Mouse (Mus musculus) neural tube, embryonic 13.5 days (tissue): ENCODE results near the gene Slc7a15. TPM values are rescaled to one million over a fixed set of nuclear protein-coding genes. Genes with fewer than 3 reads are reported as not detected.
A peak's percentile ranks its signal among the peaks of the same experiment; 100 is the strongest.

Experiments
- ATAC-seq: fragments of 200-750 bp; cut with Nextera tagmentation; 2 replicates; pipeline ENCODE4 v1.8.0; 2017; ENCODE audit warnings: low read depth, mild to moderate bottlenecking, moderate TSS enrichment, moderate library complexity
- H3K27ac ChIP-seq: fragments of 300-500 bp; sonication (generic); replicated peaks from 2 replicates; pipeline ENCODE4 v1.5.1; 2015; ENCODE audit warnings: moderate library complexity, mild to moderate bottlenecking, inconsistent platforms
- H3K27me3 ChIP-seq: fragments of 300-500 bp; sonication (generic); 2 replicates; pipeline ENCODE4 v1.6.1; 2015; ENCODE audit warnings: mild to moderate bottlenecking, inconsistent platforms
- H3K36me3 ChIP-seq: fragments of 300-500 bp; sonication (generic); 2 replicates; pipeline ENCODE4 v1.6.1; 2015; ENCODE audit warnings: mild to moderate bottlenecking, inconsistent platforms
- H3K4me1 ChIP-seq: fragments of 300-500 bp; sonication (generic); replicated peaks from 2 replicates; pipeline ENCODE4 v1.6.1; 2015; ENCODE audit warnings: inconsistent platforms
- H3K4me2 ChIP-seq: fragments of 300-500 bp; sonication (generic); 2 replicates; pipeline ENCODE4 v1.6.1; 2015; ENCODE audit warnings: inconsistent platforms, mild to moderate bottlenecking, moderate library complexity
- H3K4me3 ChIP-seq: fragments of 300-500 bp; sonication (generic); 2 replicates; pipeline ENCODE4 v1.5.1; 2015; ENCODE audit warnings: mild to moderate bottlenecking, inconsistent platforms
- H3K9ac ChIP-seq: fragments of 300-500 bp; sonication (generic); 2 replicates; pipeline ENCODE4 v1.6.1; 2015; ENCODE audit warnings: moderate library complexity, mild to moderate bottlenecking, inconsistent platforms
- H3K9me3 ChIP-seq: fragments of 300-500 bp; sonication (generic); 2 replicates; pipeline ENCODE4 v1.6.1; 2016; ENCODE audit warnings: inconsistent platforms
- WGBS: fragments of 180-500 bp; shearing (Covaris S2); methylation state at CpG from one replicate; pipeline ENCODE4 v1.1.7; 2015; 5-methylcytosine and 5-hydroxymethylcytosine counted together
- polyA plus RNA-seq: library from polyadenylated mRNA; unstranded; fragments of >200 nt; fragmentation: Nextera tagmentation; extraction: Ambion mirVana; gene quantifications from 2 replicates; pipeline ENCODE4 v1.2.1, GENCODE M21; 2015

Gene Slc7a15
- polyA plus RNA-seq, 1 experiment from 2014 or later: not detected

DNA sequence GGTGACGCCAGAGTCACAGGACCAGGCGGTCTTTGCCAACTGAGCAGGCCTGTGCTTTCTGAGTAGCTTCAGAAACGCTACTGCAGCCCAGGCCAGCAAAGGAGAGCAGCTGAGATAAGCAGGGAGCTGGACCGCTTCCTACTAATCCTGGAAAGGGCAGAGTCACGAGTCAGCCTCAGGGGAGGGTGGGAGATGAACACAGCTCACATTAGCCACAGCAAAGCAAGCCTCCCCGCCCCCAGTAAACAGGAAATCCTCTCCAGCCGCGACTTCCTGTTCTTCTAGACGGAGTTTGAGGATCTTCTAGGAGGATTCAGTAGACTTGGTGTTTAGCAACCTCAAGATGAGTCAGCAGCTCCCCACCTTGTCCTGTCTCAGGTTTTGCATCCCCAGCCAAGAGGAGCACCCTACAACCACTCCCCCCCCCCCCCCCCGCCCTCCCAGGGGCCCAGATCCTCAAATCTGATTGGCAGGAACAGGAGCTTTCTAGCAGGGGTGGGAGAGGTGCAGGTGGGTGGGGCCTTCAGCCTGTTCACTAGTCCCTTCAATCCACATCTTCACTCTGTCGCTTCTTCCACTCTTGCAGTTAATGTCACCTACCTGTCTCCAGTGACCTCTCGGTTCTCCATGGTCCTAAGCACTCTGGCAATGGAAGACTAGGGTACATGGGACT, 77.4 kb downstream of the Slc7a15 start:
- WGBS: 73% methylated on average over 11 of the region's 12 CpGs
- 0 out of 2 replicates have a peak, but pooled peaks have one; percentile 36 for ATAC-seq

DNA sequence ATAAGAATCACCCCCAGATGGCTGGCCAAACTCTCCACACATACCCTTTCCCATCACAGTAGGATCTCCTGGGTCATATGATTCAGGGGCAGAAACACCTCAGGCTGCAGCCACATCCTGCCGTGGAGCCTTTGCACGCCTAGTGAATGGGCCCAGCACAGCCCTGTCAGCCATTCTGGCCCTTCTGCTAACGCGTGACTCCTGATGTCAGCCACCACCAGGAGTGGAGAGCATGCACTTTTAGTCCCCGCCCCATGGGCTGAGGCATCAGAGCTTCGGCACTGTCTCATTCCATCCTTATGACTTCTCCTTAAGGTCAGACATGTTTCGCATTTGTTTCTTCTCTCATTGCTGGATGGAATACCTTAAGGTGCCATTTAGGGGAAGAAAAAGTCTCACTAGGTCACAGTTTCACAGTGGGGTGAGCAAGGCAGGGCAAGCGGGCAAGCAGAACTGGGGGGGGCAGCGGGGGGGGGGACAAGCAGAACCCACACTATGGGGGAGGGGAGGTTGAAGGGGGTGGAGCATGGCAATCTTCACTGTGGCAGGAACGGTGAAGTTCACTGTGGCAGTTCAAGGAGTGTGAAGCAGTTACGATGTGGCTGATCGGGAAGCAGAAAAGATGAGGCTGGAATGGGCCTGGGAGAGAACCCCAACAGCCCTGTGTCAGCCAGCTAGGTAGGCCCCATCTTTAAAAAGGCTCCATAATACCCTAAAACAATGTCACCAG, 79.3 kb downstream of the Slc7a15 start:
- Histone ChIP-seq H3K9me3 (no peaks in the 10 kb centered on the region), H3K4me3 (no peak overlapping the region), H3K36me3 (no peaks in the 10 kb centered on the region), H3K27me3 (no peaks in the 10 kb centered on the region), H3K4me1 (no peaks in the 10 kb centered on the region), H3K27ac (no peak overlapping the region), H3K9ac (no peak overlapping the region), H3K4me2 (no peak overlapping the region)
- WGBS: 68% methylated on average over 12 of the region's 12 CpGs
- ATAC-seq: no peak

More for the DNA sequence above, 77.4 kb downstream of the Slc7a15 start:
- Histone ChIP-seq H3K27me3 (no peaks in the 10 kb centered on the region), H3K4me1 (no peaks in the 10 kb centered on the region), H3K9me3 (no peaks in the 10 kb centered on the region), H3K4me3 (no peak overlapping the region), H3K9ac (no peak overlapping the region), H3K27ac (no peak overlapping the region), H3K4me2 (no peak overlapping the region), H3K36me3 (no peaks in the 10 kb centered on the region)

DNA sequence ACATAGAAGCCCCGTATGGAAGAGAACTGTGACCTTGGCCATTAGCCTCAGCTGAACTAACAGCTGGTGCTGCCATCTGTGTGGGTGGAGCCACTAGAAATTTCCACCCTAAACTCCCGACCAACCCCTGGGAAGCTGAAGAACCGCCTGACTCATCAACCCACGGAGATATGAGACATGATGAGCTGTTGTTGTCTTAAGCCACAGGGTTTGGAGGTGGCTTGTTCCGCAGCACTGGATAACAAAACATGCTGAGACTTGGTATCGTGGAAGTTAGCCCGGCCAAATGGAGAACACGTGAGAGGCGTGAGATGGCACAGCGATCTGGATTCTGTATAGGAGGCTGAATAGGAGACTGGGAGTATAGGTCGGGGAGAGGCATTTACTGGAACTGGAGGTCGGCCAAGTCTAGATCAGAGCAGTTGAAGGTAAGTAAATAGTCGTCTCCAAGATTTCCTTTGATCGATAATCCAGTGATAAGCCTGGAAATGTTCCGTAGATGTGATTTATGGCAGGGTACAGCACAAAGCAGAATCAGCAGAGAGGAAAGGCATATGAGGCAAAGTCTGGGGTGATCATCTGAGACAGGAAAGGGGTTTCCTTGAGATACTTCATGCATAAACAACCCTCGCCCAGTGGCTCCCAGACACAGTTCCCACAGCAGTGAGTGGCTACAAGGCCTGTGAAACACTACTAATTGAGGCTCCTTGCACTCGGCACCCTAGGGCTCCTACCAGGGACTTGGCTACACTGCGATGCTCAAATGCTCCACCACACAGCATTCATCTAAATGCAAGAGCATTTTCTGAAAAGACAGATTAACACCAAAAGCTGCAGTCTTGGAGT, 87.6 kb downstream of the Slc7a15 start:
- Histone ChIP-seq H3K9ac (no peak overlapping the region), H3K9me3 (no peaks in the 10 kb centered on the region), H3K4me2 (no peak overlapping the region), H3K4me3 (no peak overlapping the region), H3K27ac (no peak overlapping the region), H3K36me3 (no peaks in the 10 kb centered on the region), H3K4me1 (no peaks in the 10 kb centered on the region), H3K27me3 (no peaks in the 10 kb centered on the region)
- peak; percentile 36; the same call in 1 of the 2 replicates for ATAC-seq
- WGBS: 71% methylated on average over 18 of the region's 18 CpGs

DNA sequence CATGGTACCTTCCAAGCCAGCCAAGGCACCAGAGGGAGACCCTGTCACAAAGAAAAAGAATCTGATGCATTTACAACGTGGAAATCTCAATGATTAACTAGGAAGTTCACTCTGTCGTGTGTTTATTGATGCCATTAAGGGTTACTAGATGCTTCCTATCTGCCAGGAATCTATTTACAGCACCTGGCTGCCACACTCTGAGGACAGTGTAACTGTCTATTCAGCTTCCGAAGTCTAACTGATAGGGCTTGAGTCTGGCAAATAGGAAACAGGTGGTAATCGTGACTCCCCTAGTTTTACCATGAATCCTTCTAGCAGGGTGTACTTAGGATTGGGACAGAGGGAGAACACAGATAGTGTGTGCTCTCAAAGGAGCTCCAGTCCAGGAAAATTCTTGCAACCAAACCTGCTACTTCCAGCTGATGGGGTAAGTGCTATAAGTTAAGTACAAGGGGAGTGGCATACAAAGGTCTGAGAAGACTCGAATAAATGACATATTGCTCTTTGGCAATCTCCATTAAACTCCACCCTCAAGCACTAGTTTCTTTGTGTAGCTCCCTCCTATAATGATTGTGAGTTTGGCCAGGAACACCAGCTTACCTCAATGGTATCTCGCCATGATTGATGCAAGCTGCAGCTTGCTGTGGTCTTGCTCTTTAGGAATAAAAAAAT, 88.4 kb downstream of the Slc7a15 start:
- WGBS: 53% methylated on average over 6 of the region's 6 CpGs
- Histone ChIP-seq H3K4me2 (no peak overlapping the region), H3K9me3 (no peaks in the 10 kb centered on the region), H3K9ac (no peak overlapping the region), H3K27me3 (no peaks in the 10 kb centered on the region), H3K4me1 (no peaks in the 10 kb centered on the region), H3K4me3 (no peak overlapping the region), H3K36me3 (no peaks in the 10 kb centered on the region), H3K27ac (no peak overlapping the region)
- no peak for ATAC-seq

DNA sequence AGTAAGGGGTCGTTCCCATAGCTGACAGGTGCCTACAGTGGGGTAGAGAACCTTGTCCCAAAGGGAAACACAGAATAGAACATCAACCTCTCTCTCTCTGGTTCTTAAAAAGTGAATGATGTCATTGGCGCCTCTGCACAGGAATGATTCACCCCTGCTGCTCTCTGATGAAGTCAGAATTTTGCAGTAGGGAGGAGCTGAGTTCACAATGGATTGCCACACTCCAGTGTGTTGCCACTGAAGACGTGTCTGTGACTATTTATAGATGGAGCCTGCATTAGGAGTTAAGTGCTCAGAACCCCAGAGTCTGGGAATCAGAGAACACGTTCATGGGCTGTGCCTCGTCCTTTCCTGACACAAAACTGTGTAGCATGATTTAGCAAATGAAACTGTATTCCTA, 89.2 kb downstream of the Slc7a15 start:
- Histone ChIP-seq H3K27me3 (no peaks in the 10 kb centered on the region), H3K4me3 (no peak overlapping the region), H3K9ac (no peak overlapping the region), H3K4me1 (no peaks in the 10 kb centered on the region), H3K27ac (no peak overlapping the region), H3K9me3 (no peaks in the 10 kb centered on the region), H3K36me3 (no peaks in the 10 kb centered on the region), H3K4me2 (no peak overlapping the region)
- no peak for ATAC-seq
- WGBS: 57% methylated on average over 5 of the region's 5 CpGs

DNA sequence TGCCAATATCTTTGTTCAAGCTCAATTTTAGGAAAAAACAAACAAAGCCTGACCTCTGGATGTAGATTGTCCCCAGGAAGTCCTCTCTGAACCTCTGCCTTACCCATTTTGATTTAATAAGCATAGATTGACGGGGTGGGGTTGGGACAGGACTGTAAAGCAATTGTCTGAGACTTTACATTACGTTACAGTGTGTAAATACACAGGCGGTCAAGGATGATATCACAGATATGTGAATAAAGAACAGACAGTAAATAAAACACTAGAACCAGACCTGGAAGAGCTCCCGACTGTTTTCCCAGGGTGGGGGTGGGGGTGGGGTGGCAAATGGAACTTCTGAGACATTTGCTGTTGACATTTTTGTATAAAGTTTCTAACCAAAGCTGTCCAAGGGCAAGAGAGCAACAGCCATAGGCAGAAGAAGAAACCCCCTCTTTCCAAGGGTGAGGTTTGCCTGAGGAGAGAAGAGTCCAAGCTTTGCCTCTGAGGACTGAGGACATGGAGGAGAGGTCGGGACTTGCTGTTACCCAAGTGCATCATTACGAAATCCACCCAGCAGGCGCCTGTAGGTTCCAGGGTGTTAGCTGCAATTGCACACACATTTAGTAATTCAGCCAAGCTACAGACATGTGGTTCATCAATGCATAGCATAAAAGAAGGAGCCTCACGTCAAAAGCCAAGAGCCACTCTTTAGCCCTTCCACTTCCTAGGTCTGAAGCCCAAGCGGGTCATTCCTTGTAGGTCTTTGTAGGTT, 91.7 kb downstream of the Slc7a15 start:
- Histone ChIP-seq H3K27me3 (no peaks in the 10 kb centered on the region), H3K4me1 (no peaks in the 10 kb centered on the region), H3K9me3 (no peaks in the 10 kb centered on the region), H3K9ac (no peak overlapping the region), H3K4me3 (no peak overlapping the region), H3K36me3 (no peaks in the 10 kb centered on the region), H3K4me2 (no peak overlapping the region), H3K27ac (no peak overlapping the region)
- no peak for ATAC-seq
- WGBS: 77% methylated on average over 9 of the region's 9 CpGs

DNA sequence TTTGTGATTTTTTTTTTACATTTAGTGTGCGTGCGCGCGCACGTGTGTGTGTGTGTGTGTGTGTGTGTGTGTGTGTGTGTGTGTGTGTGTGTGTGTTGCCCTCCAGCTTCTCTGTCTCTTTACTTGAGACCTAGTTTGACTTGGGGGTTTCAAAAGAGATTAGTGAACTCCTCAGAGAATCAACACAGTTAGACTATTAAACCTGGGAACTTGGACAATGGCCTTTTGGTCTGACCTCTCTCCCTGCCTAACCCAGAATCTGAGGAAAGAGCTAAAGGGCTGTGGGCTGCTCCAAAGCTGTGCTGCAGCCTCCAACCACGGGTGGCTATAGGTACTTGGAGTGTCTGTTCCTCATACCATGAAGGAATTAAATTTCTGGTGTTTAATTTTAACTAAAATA, 94.7 kb downstream of the Slc7a15 start:
- no peak overlapping the region for H3K27ac ChIP-seq
- no peaks in the 10 kb centered on the region for H3K36me3 ChIP-seq
- no peak overlapping the region for H3K4me3 ChIP-seq
- H3K9me3 ChIP-seq: no peaks in the 10 kb centered on the region
- H3K4me2 ChIP-seq: no peak overlapping the region
- H3K27me3 ChIP-seq: no peaks in the 10 kb centered on the region
- H3K9ac ChIP-seq: no peak overlapping the region
- no peak for ATAC-seq
- 80% methylated on average over 6 of the region's 6 CpGs for WGBS
- peaks cover 11% of the 10 kb centered on the region for H3K4me1 ChIP-seq

DNA sequence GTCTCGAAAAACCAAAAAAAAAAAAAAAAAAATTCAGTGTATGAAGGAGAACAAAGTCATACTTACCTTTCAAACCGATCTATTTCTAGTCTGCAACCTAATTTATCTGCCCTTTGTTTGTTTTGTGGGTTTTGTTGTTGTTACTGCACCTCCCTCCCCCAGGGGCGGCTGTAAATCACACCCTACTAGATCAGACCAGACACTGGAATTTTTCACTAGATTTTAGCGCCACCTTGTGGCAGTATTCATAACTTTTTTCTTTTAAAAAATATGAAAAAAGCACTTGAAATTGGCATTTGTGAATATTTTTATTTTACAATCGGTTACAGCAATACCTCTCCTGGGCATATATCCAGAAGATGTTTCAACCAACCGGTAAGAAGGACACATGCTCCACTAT, 96.3 kb downstream of the Slc7a15 start:
- Histone ChIP-seq H3K27me3 (no peaks in the 10 kb centered on the region), H3K36me3 (no peaks in the 10 kb centered on the region), H3K4me3 (no peak overlapping the region), H3K4me1 (peaks cover 21% of the 10 kb centered on the region), H3K27ac (no peak overlapping the region), H3K4me2 (no peak overlapping the region), H3K9me3 (no peaks in the 10 kb centered on the region), H3K9ac (no peak overlapping the region)
- 11% methylated on average over 6 of the region's 6 CpGs for WGBS
- ATAC-seq: no peak

DNA sequence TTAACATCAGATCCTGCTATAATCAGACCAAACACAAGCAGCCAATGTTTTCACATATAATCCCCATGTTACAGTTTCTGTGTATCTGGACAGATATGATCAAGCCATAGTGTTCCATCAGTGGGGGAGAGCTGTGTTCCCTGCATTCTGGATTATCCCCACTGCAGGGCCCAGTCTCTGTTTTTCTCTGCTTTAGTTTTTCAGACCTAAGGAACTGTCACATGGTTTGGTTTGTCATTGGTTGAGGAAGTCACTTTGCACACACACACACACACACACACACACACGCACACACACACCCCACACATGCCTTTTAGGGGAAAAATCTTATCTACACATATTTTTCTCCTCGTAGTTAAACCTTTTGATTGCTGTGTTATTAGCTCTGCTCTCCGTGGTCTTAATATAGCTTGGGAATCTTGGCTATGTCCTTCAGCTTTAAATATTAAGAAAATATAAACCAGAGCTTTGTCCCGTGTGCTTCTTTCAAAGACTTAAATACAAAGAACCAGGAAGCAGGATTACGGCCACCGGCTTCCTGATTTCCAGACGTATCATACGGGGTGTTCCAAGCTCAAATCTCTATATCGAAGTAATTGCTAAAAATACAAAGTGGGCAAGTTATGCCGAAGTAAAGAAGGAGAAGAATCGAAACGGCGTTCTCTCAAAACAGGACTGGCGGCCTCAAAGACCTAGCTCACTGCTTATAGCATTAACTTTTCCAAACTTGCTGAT, 97.1 kb downstream of the Slc7a15 start:
- H3K4me2 ChIP-seq: no peak overlapping the region
- no peaks in the 10 kb centered on the region for H3K9me3 ChIP-seq
- no peaks in the 10 kb centered on the region for H3K27me3 ChIP-seq
- no peaks in the 10 kb centered on the region for H3K36me3 ChIP-seq
- no peak overlapping the region for H3K4me3 ChIP-seq
- no peak overlapping the region for H3K9ac ChIP-seq
- peaks cover 29% of the 10 kb centered on the region for H3K4me1 ChIP-seq
- 90% methylated on average over 14 of the region's 14 CpGs for WGBS
- H3K27ac ChIP-seq: peak overlapping the region; percentile 100; the same call in 1 of the 2 replicates
- no peak for ATAC-seq

DNA sequence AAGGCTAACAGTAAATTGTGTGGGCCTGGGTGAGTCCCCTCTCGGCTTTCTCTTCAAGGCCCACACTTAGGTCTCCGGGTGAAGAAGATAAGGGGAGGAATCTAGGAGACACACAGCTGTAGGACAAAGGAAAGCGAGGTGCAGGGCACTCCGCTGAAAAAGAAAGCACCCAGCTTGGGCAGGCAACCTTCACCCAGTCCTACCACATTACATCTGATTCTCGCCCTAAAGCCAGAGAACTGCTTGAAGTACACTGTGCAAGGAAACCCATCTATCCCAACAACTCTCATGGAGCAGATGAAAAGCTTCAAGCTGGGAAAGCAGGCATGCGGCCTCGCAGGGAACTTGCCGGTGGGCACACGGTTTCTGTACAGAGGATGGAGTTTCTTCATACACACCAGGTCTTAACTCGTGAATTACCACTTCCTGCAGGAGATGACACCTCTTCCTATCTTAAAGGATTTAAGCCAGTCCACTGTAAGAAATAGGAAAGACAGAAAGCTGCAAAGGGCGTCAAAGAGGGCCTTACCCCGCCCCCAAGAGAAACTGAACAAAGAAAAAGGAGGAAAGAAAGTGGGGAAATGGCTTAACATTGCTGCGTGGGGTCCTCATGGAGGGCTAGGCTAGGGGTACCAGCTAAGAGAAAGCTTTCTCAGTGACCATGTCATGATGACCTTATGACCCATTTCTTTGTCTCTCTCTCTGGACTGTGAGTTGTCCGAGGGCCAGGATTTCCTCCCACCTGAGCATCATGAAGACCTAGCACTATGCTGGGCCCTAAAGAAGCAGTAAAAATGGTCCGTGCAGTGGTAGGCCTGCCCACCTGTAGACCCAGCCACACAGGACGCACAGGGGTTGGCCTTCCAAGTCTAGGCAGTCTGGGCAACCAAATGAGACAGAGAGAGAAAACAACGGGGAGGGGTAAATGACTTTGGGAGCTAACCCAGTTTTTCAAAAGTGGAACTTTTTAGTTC, 98.0 kb downstream of the Slc7a15 start:
- H3K9ac ChIP-seq: peak overlapping the region; percentile 99
- peak; percentile 3; the same call in 1 of the 2 replicates for ATAC-seq
- peak overlapping the region; percentile 100 for H3K27ac ChIP-seq
- H3K4me2 ChIP-seq: peak overlapping the region; percentile 83
- H3K27me3 ChIP-seq: no peaks in the 10 kb centered on the region
- no peaks in the 10 kb centered on the region for H3K36me3 ChIP-seq
- no peaks in the 10 kb centered on the region for H3K9me3 ChIP-seq
- 39% methylated on average over 17 of the region's 17 CpGs for WGBS
- peaks cover 38% of the 10 kb centered on the region for H3K4me1 ChIP-seq
- H3K4me3 ChIP-seq: peak overlapping the region; percentile 58
